Comparison of ENCODE assay signal across 9 mouse cellular contexts in genomic region chr9:57419521-57420267, GRCm38 (mm10). TPM values are rescaled to one million over a fixed set of nuclear protein-coding genes. Genes with fewer than 3 reads are reported as not detected.
DNase-seq lines count a peak whose midpoint lies in the region; ATAC-seq and TF ChIP-seq lines count a peak whose summit lies in the region.
"Had no signal": no experiment of that assay in that cellular context is flagged by ENCODE, and none has a peak within 500 bp of the region (broad histone marks: within the 10 kb centered on the region; RNA-seq: fewer than 3 reads in every experiment).

No protein-coding gene starts in this region.

- no peak for TF ChIP-seq CTCF in spleen, adult 2 months (IDR thresholded peaks at IDR 0.05; ENCODE audit: extremely low read depth, insufficient read depth, insufficient read length, insufficient replicate concordance)
- TF ChIP-seq CTCF in stomach, postnatal 0 days (IDR thresholded peaks at IDR 0.05; ENCODE audit: low read depth), result no peak

- TF ChIP-seq POLR2A in spleen, adult 2 months (IDR thresholded peaks at IDR 0.05; ENCODE audit: low read depth, low read length), result no peak

- H3K27me3 ChIP-seq in kidney, embryonic 15.5 days, result no peaks in the 10 kb centered on the region
- no peaks in the 10 kb centered on the region for H3K27me3 ChIP-seq in spleen, adult 2 months (ENCODE audit: control insufficient read depth, insufficient read depth, low read length)
- no peaks in the 10 kb centered on the region for H3K27me3 ChIP-seq in intestine, embryonic 15.5 days (replicated peaks)
- H3K27me3 ChIP-seq in stomach, postnatal 0 days (ENCODE audit: control insufficient read depth, insufficient read depth, low read length), result no peaks in the 10 kb centered on the region
- H3K27me3 ChIP-seq: liver, embryonic 15.5 days had no signal

- no peak for ATAC-seq in kidney, embryonic 15.5 days (replicated peaks; ENCODE audit: low FRiP score)
- ATAC-seq in intestine, embryonic 15.5 days, result no peak
- no peak for ATAC-seq in stomach, postnatal 0 days (ENCODE audit: low FRiP score, low TSS enrichment)

- H3K9me3 ChIP-seq in kidney, embryonic 15.5 days (replicated peaks), result no peaks in the 10 kb centered on the region
- H3K9me3 ChIP-seq in intestine, embryonic 15.5 days, result no peaks in the 10 kb centered on the region
- H3K9me3 ChIP-seq in stomach, postnatal 0 days (ENCODE audit: control insufficient read depth, low read length), result no peaks in the 10 kb centered on the region
- H3K9me3 ChIP-seq: liver, embryonic 15.5 days had no signal

- H3K36me3 ChIP-seq in kidney, embryonic 15.5 days, result peaks cover 11% of the 10 kb centered on the region
- peaks cover under 1% of the 10 kb centered on the region; the same call in 1 of the 2 replicates for H3K36me3 ChIP-seq in spleen, adult 2 months (ENCODE audit: control insufficient read depth, insufficient read depth, low read length)
- no peaks in the 10 kb centered on the region for H3K36me3 ChIP-seq in intestine, embryonic 15.5 days
- H3K36me3 ChIP-seq in stomach, postnatal 0 days (ENCODE audit: control insufficient read depth, insufficient read depth, low read length), result 0 out of 2 replicates have a peak, but pooled peaks cover 2% of the 10 kb centered on the region

- no peak overlapping the region for H3K9ac ChIP-seq in kidney, embryonic 15.5 days
- 0 out of 2 replicates have a peak overlapping the region, but pooled peaks have one; percentile 9 for H3K9ac ChIP-seq in intestine, embryonic 15.5 days
- H3K9ac ChIP-seq in stomach, postnatal 0 days (ENCODE audit: low read length), result peak overlapping the region; percentile 2; the same call in 1 of the 2 replicates
- H3K9ac ChIP-seq: liver, embryonic 15.5 days had no signal

- 81% methylated on average over 16 of the region's 16 CpGs for WGBS in kidney, embryonic 15.5 days
- 85% methylated on average over 16 of the region's 16 CpGs for WGBS in spleen, adult 2 months
- WGBS in intestine, embryonic 15.5 days, result 74% methylated on average over 16 of the region's 16 CpGs
- 76% methylated on average over 16 of the region's 16 CpGs for WGBS in stomach, postnatal 0 days

- H3K4me1 ChIP-seq in kidney, embryonic 15.5 days, result peaks cover 34% of the 10 kb centered on the region
- H3K4me1 ChIP-seq in spleen, adult 2 months (ENCODE audit: control insufficient read depth, insufficient read depth, insufficient read length), result peaks cover 19% of the 10 kb centered on the region
- H3K4me1 ChIP-seq in intestine, embryonic 15.5 days (replicated peaks), result peaks cover 29% of the 10 kb centered on the region
- H3K4me1 ChIP-seq in stomach, postnatal 0 days (replicated peaks; ENCODE audit: control insufficient read depth, insufficient read depth), result peaks cover 4% of the 10 kb centered on the region; the same call in 1 of the 2 replicates

- peak overlapping the region; percentile 94 for H3K27ac ChIP-seq in kidney, embryonic 15.5 days
- H3K27ac ChIP-seq in spleen, adult 2 months (ENCODE audit: insufficient read depth, low read length), result peak overlapping the region; percentile 90; the same call in 1 of the 2 replicates
- peak overlapping the region; percentile 93 for H3K27ac ChIP-seq in intestine, embryonic 15.5 days
- H3K27ac ChIP-seq in stomach, postnatal 0 days (replicated peaks), result peak overlapping the region; percentile 93

- no peak overlapping the region for H3K4me2 ChIP-seq in kidney, embryonic 15.5 days
- H3K4me2 ChIP-seq in intestine, embryonic 15.5 days (replicated peaks), result peak overlapping the region; percentile 28; the same call in 1 of the 2 replicates
- no peak overlapping the region for H3K4me2 ChIP-seq in stomach, postnatal 0 days (replicated peaks; ENCODE audit: low read depth)

- no peak for DNase-seq in kidney, adult 9 months
- no peak for DNase-seq in spleen, adult 2 months (ENCODE audit: low read depth in 1 of 2, low spot score in 2 of 2)
- DNase-seq in spleen, postnatal 10 days (ENCODE audit: low spot score in 2 of 2), result no peak
- DNase-seq in stomach, postnatal 0 days (ENCODE audit: low spot score), result no peak
- no peak for DNase-seq in left cerebral cortex, adult 9 months (ENCODE audit: low spot score in 2 of 2)
- DNase-seq in cerebellum, postnatal 14 days, result no peak

- H3K4me3 ChIP-seq in kidney, embryonic 15.5 days (replicated peaks), result no peak overlapping the region
- no peak overlapping the region for H3K4me3 ChIP-seq in spleen, adult 2 months (ENCODE audit: extremely low read depth, insufficient read depth, insufficient read length)
- H3K4me3 ChIP-seq in intestine, embryonic 15.5 days (replicated peaks), result no peak overlapping the region
- H3K4me3 ChIP-seq in stomach, postnatal 0 days (ENCODE audit: low read depth, low read length), result no peak overlapping the region
- H3K4me3 ChIP-seq: liver, embryonic 15.5 days had no signal

- TF ChIP-seq EP300 in stomach, postnatal 0 days (optimal IDR thresholded peaks at IDR 0.05), result no peak

RNA-seq across cellular contexts. Expression of gene Ppcdc, which starts 20.2 kb away (rescaled TPM):
- polyA plus RNA-seq in kidney, embryonic 15.5 days (2015; fragmentation: Nextera tagmentation; extraction: Ambion mirVana), result 25.8 and 30.3 TPM in 2 replicates
- 53.8 and 67.0 TPM in 2 replicates for polyA plus RNA-seq in spleen, adult 2 months (2012; rRNA removed)
- polyA plus RNA-seq in intestine, embryonic 15.5 days (2015; fragmentation: Nextera tagmentation; extraction: Ambion mirVana), result 25.0 and 30.1 TPM in 2 replicates
- 14.2 and 16.2 TPM in 2 replicates for polyA plus RNA-seq in stomach, postnatal 0 days (2015; fragmentation: Nextera tagmentation; extraction: Ambion mirVana)

RNA-seq across cellular contexts. Expression of gene Scamp5, which starts 48.2 kb away (rescaled TPM):
- 15.1 and 15.9 TPM in 2 replicates for polyA plus RNA-seq in kidney, embryonic 15.5 days (2015; fragmentation: Nextera tagmentation; extraction: Ambion mirVana)
- 12.4 and 19.3 TPM in 2 replicates for polyA plus RNA-seq in spleen, adult 2 months (2012; rRNA removed)
- 14.1 and 16.4 TPM in 2 replicates for polyA plus RNA-seq in intestine, embryonic 15.5 days (2015; fragmentation: Nextera tagmentation; extraction: Ambion mirVana)
- polyA plus RNA-seq in stomach, postnatal 0 days (2015; fragmentation: Nextera tagmentation; extraction: Ambion mirVana), result 42.4 and 48.7 TPM in 2 replicates
